Mouse (Mus musculus): Measurements from ENCODE around the gene Cc2d2a.

GRCm38 (mm10) chr5:43786607-43787006, 124.5 kb downstream of the Cc2d2a start:
- TF ChIP-seq POLR2A (IDR thresholded peaks at IDR 0.05; ENCODE audit: control insufficient read depth in 1 of 2, insufficient read depth in 1 of 2, low read depth in 1 of 2, low read length in 2 of 2, poor library complexity in 1 of 2) (no peak), CTCF (IDR thresholded peaks at IDR 0.05 in 2 of 3, conservative IDR thresholded peaks at IDR 0.05 in 1 of 3; ENCODE audit: control insufficient read depth in 1 of 3, insufficient read depth in 1 of 3, low read depth in 2 of 3, low read length in 3 of 3, poor library complexity in 1 of 3, severe bottlenecking in 1 of 3) (no peak), E2F4 (IDR thresholded peaks at IDR 0.05; ENCODE audit: borderline replicate concordance, low read depth, low read length) (no peak), GATA1 (IDR thresholded peaks at IDR 0.05; ENCODE audit: low read depth, low read length) (no peak), TAL1 (IDR thresholded peaks at IDR 0.05; ENCODE audit: low read length) (no peak), EP300 (IDR thresholded peaks at IDR 0.05; ENCODE audit: low read depth in 1 of 2, low read length in 2 of 2) (no peak), ZNF384 (IDR thresholded peaks at IDR 0.05; ENCODE audit: low read depth, low read length) (no peak), RAD21 (IDR thresholded peaks at IDR 0.05; ENCODE audit: low read depth, low read length) (no peak), JUND (IDR thresholded peaks at IDR 0.05; ENCODE audit: low read depth, low read length) (no peak), ETS1 (IDR thresholded peaks at IDR 0.05; ENCODE audit: low read depth, low read length) (no peak)
